Mouse (Mus musculus): Measurements from ENCODE around the gene Arhgap11a.

The Arhgap11a gene

DNA sequence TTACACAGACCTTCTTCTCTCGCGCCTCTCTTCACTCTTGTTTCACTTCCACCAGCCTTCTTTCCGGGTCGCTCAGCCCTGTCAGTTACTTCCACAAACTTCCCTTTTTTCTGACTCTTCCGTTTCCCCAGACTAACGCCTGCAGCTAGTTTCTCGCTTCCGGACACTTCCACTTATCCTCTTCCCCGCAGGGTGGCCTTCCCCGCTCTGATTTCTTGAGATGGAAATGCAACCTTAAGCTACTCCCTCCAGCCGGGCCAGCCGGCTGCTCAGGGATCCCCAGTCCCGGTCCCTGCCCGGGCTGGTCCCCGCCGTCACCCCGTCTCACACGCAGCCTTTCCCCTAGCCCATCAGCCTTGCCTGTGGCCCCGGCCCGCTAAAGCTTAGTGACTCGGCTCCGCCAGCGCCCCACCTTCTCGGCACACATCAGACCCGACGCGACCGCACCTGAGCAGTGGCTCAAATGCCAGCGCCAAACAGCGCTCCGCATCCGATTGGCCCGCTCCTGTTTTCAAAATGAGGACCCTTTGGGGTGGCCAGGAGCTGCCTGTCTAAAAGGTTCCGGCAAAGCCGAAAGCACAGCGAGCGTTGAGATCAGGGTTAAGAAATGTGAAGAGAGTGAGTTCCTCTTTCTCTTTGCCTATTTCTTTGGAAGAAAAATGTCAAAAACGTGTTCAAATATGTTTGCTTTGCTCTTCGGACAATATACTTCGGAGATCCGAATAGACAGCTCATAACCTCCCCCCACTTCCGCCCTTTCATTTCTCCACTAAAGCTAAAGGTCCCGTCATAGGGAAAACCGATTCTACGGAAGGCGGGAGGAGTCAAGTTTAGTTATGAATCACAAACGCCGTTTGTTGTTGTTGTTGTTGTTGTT is at the start of gene Arhgap11a:
Arhgap11a (minus strand) TSS at position 417 of the 877 bp plus-strand sequence.
- DNase-seq (ENCODE audit: extremely low read depth, low read depth, low spot score): peak; percentile 57

DNA sequence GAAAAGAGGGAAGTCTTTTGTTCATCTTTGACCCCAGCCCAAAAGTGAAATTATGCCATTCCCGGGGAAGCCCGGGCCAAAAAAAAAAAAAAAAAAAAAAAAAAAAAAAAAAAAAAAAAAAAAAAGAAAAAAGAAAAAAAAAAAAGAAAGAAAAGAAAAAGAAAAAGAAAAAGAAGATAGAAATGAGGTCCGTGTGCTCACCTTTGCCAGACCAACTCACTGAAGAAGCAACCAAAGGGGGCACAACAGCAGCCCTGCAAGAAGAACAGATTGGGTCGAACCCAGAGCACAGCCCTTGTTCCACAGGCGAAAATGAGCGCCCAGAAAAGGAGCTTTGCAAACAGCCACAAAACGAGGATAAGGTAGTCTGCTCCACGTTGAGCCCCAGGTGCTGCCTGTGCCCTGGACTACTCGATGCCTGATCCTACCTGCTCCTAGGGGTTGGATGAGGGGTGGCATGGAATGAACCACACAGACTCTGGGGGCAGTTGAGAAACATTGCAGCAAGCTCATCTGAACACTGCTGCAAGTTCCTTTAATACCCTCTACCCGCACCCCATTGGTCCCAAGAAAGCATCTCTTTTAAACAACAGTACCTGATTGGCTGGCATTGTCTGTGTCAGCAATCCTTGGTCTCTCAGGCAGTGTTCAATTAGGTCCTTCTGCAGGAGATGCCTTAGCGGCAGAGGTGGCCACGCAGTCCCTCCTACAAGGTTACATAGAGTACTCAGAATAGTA is 45.1 kb upstream of the Arhgap11a start:
- DNase-seq (ENCODE audit: extremely low read depth, low read depth, low spot score): no peak

DNA sequence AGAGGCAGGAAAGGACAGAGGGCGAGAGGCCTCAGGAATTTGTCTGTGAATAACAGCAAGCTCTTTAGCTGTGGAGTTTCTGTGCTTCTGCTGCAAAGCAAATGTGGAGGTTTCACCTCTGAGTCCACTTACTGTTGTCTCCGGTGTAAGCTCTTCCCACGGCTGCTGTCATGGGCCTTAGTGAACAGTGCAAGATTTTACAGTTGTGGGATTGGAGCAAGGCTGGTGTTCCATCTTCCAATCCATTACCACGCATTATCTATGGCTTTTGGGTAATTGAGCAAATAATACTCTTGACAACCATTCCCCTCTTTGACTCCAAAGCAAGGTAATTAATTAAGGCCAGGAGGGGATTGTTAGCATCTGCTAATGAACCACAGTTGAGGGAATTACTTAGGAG is 38.7 kb upstream of the Arhgap11a start:
- no peak for DNase-seq (ENCODE audit: extremely low read depth, low read depth, low spot score)

DNA sequence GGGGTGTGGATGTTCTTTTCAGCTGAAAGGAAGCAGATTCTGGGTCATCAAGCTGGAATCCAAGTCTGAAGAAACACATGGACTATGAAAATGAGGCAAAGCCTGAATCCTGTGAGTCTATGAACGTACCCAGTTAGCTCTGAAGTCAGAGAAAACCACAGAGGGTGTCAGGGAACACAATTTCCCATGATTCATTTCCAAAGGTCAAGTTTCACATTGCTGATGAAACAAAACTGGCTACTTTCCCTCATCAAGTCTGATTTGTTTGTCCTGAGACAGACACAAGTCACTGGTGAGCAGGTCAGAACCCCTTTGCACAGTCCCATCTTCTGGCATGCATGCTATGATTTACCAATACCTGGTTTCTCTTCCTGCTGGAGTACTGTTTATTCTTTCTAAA is 37.6 kb upstream of the Arhgap11a start:
- no peak for DNase-seq (ENCODE audit: extremely low read depth, low read depth, low spot score)

DNA sequence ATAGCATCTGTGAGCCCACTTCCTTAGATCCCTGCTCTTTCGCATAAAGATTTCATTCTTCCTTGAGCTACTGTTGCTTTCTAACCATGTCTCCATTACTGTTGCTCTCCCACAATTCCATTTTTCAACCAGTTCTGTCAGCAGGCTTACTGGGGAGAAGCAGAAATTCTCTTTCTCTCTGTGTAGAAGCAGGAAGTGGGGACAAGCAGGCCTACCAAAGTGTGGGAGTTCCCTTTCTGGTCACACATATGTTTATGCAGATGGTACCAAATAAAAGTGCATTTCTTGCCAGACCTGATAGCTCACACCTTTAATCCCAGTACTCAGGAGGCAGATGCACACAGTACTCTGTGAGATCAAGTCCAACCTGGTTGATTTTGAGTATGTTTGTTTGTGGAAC is 21.7 kb upstream of the Arhgap11a start:
- DNase-seq (ENCODE audit: extremely low read depth, low read depth, low spot score): no peak

DNA sequence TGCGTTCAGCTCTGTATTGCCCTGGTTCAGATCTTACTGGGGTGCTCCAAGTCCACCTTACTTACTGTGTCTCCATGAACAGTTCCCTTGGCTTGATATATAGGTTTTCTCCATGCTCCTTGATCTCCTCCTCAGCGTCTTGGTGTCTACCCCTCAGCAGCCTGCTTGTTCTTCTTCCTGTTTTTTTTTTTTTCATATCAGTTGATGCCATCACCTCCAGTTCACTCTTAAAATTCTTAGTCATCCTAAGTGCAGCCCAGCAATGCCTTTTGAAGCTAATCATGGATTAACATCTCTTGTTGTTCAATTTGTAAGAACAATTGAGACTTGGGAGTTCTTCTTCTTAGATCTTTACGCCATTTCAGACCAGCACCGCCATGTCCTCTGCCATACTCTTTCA is 19.9 kb upstream of the Arhgap11a start:
- no peak for DNase-seq (ENCODE audit: extremely low read depth, low read depth, low spot score)

DNA sequence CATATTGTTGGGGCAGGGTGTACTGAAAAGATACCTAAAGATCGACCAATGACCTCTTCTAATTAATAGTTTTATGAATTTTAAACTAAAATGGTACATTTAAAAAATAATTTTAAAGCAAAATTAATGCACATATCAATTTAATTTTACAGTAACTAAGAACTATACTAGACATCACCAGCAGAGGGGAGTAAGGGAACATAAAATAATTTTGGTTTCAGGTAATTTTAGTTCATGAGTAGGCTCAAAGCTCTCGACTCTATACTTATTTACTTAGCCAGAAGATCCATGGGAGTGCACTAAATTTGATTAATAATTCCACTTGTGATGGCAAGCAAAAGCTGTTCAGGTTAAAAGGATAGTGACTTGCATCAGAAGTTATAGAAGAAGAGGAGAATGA is 17.7 kb upstream of the Arhgap11a start:
- no peak for DNase-seq (ENCODE audit: extremely low read depth, low read depth, low spot score)

DNA sequence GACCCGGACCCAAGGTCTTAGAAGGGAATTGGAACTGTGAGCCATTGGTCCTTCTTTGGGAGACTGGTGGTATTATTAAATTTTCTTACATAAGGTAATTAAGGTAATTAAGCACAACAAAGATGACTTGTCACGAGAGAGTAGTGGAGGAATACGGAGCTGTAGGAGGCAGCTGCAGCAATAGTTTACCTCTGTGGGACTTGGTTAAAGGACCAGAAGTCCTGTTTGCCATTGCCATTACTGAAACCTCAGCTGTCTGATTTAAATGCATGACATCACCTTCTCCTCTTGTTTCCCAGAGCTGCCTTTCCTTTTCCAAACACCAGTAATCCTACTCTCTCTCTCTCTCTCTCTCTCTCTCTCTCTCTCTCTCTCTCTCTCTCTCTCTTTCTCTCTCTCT is 680 bp upstream of the Arhgap11a start:
- no peak for DNase-seq (ENCODE audit: extremely low read depth, low read depth, low spot score)

DNA sequence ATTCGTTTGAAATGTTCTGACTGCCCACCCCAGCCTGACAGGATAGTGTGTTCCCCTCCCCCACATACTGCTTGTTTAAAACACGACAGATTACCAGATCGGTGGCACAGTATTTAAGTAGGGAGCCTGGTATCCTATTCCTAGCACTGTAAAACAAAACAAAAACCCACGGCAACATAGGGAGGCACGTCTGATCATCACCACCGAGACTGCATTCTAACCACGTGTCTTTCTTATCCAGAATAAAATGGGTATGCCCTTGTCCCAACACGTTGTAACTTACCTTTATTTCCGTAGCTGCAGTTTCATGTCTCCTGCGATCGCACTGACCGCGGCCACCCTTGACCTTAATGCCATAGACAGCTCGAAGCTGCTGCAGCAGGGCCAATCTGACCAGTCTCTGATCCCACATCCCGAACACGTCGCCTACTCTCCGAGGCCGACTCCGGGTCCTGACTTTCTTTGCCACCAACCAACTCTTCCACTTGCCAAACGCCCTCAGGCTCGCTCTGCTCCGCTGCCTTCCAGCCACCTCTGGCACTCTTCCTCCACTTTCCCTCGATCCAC is 700 bp downstream of the Arhgap11a start:
- no peak for DNase-seq (ENCODE audit: extremely low read depth, low read depth, low spot score)

DNA sequence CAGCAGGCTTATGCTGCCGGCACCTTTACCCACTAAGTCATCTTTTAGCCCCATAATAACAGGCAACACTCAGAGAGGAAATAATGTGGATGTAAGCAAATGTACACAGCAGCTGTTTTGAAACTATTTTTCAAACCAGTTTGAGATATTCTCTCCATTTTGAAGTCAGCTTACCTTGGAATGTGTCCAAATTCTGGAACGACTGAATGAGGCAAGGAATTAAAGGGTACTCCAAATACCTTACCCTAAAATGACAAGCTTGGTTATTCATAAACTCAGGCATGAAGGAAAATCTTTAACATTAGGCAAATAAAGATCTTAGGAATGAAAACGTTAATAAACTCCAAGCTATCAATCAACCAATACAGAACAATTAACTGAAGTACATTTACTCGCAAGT is 3.4 kb downstream of the Arhgap11a start:
- DNase-seq (ENCODE audit: extremely low read depth, low read depth, low spot score): no peak

DNA sequence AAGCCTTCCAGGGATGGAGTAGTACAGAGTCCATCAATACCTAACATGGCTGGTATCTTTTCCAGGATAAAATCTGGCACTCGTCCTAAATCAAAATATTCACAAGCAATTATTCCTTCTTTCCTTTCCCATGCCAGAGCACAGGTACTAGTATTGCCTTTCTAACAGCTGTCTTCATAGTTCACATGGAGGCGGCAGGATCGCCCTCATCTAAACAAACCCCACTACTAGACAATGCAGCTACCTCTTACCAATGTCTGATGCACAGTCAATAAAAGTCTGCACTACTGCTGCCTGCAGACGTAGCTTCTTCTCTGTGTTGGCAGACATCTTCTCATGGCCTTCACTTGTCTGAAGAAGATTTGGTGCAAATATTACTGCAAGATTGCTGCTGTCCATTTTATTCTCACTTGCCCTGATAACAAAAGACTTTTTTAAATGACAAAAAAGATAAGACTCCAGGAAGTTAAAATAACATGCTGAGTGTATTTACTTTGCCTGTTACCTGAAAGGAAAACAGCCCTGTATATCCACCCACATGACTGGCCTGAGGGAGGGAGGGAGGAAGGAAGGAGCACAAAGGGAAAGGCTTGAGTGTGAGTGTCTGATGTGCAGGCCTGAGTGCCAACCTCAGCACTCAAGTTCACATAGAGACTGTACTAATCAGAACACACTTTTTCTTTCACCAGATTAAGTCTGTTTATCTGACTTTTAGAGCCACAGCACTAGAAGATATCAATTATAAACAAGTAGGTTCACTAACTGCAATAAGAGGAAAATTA is 6.6 kb downstream of the Arhgap11a start:
- no peak for DNase-seq (ENCODE audit: extremely low read depth, low read depth, low spot score)

DNA sequence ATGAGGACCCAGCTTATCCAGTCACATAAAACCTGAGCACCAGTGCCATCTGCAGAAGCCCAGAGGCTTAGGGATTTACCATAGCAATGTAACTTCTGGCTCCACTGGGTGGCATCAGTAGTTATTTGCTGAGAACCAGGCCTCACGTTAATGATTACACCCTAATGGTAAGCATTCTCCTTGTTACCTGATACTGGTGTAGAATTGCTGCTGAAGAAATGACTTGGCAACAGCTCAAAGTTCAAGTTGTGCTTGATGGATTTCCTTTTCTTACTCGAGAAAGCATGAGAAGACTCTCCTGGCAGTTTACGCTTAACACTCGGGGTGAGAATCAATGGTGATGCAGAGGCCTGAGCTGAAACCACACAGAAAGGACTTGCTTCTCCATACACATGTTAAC is 9.0 kb downstream of the Arhgap11a start:
- DNase-seq (ENCODE audit: extremely low read depth, low read depth, low spot score): no peak

DNA sequence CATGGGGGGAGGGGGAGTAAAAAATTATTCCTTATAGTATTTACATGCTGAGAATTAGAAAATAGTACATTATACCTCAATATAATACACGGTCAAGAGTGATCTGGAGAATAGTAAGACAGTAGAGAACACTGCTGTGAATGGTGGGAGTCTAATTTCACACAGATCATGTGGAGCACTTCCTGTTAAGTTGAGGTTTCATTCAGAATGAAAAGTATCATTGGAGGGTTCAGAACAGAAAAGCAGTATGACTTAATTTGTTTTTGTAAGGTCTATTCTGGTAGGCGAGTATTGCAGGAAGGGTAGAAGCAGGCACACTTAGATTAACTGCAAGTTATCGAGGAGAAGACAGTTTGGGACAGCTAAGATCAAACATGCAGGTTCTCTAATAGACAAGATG is 13.2 kb downstream of the Arhgap11a start:
- DNase-seq (ENCODE audit: extremely low read depth, low read depth, low spot score): no peak

DNA sequence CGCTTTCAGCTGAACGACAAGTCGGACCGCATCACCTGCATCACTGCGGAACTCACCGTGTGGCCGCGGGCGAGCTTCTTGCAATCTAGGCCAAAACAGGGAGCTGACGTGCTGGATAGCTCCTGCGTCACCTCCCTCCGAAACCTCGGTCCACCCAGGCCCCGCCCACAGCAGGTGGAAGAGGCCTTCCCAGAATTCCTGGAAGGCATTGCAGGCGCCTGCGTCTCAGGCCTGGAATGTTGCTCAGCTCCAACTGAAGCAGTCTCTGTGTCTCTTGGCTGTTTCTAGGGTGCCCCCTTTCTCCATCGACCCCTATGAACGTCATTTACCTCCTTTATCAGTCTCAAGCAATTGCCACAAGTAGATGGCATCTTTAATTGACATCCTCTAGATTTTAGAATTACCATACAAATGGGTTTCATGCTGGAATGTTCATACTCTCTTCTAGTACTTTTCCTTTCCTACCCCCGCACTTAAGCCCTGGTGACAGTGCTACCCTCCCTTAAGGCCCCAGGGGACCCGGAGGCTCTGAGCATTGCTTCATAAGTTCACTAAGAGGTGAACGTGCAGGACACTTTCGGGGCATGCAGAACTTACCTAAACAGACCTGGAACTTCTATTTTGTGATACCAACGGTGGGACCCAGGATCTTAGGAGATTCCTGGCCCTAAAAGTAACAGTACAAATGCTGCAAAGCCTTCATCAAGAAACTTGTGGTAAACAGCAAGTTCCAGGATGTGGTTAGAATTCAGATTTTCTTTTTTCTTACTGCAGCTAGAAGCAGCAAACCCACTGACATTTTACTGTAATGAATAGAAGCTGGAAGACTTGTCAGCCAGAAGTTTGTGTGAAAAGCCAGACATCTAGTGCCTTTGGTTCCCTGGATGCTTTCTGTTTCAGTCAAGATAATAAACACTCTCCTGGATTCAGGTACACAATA is 19.2 kb downstream of the Arhgap11a start, which contains the start of gene Scg5:
Scg5 (minus strand) TSS at position 179 of the 940 bp plus-strand sequence.
- DNase-seq (ENCODE audit: extremely low read depth, low read depth, low spot score): no peak

DNA sequence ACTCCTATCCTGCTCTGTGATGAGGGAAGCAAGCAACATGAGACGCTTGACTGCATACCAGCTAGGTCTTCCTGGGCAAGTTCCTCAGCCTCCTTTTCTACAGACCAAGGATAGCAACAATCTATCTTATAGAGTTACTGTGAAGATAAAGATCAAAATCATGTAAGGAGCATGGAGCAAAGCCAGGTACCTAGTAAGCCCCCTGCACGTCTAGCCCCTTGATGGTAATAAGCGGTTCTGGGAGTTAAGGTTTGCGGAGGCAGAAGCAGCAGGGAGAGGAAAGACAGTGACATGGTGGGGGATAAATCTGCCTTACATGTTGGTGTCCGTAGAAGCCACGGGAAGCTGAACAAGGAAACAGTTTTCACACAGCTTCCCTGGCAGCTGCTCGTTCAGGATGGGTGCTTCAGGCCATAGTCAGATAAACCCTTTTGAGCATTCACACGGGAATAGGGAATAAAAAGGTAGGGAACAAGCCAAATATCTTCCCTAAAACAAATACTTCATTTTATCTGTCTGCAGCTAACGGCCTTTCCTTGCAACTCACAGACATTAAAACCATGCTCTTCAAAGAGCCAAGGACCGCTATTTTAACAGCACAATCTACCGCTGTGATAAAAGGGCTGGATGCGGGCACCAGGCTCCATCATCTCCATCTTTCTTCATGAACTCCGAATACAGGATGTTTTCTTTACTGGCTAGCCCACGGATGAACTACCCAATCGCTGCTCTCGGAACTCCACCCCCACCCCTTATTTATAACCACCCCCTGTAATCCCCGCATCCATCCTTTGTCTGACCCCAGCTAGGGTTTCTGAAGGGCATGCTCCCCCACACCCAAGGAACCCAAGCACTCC is 20.1 kb downstream of the Arhgap11a start:
- DNase-seq (ENCODE audit: extremely low read depth, low read depth, low spot score): no peak

DNA sequence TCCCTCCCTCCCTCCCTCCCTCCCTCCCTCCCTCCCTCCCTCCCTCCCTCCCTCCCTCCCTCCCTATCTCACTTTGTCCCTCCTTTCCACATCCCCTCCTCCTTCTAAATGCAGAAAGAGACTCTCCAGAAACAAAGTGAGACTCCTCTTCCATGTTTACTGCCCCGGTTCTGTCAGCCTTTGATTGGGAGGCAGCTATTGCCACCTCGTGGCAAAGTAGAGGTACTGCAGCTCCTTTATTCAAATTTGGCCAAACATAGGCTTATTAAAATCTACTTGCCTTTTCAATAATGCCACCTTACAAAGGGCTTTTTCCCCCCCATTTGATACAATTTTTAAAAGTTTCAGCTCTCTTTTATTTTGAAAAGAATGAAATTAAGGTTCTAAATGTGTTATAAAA is 24.6 kb downstream of the Arhgap11a start:
- DNase-seq (ENCODE audit: extremely low read depth, low read depth, low spot score): no peak

DNA sequence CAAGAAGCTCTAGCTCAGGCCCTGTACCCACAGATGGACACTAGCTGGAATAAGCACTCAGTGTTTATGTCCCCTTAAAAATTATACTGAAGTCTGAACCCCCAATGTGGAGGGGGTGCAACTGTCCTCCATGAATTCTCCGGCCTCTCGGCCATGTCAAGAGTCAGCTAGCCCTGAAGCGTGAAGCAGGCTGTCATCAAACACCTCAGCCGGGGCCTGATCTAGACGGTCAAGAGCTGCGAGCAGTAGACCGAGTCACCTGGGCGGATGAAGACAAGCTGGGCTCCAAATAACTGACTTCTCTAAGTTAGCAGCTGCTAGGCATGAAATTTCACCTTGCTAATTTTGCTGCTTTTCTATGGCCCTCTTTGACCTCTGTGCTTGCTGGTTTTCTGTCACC is 26.1 kb downstream of the Arhgap11a start:
- DNase-seq (ENCODE audit: extremely low read depth, low read depth, low spot score): no peak

DNA sequence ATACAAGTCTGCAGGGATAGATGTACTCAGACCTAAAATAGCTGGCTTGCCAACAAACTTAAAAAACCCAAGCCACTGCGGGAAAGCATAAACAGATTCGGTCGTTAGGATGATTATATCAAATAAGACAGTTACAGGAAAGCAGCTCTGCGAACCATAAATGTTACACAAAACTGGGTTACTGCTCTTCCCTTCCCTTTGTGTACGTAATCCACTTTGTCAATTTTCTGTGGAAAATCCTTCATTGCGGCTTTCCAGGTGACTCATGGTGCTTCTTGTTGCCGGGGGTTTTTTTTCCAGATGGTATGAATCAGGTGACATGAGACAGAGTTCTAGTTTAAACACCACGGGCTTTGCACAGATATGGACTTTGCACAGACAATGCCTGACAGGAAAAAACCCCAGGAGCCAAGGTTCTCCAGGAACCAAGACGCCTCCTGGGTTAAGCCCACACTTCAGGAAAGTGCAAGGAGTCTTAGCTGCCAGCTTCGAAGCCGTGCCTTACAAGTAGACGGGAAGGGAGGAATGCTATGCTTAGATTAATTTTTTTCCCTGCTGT is 27.2 kb downstream of the Arhgap11a start:
- DNase-seq (ENCODE audit: extremely low read depth, low read depth, low spot score): no peak

DNA sequence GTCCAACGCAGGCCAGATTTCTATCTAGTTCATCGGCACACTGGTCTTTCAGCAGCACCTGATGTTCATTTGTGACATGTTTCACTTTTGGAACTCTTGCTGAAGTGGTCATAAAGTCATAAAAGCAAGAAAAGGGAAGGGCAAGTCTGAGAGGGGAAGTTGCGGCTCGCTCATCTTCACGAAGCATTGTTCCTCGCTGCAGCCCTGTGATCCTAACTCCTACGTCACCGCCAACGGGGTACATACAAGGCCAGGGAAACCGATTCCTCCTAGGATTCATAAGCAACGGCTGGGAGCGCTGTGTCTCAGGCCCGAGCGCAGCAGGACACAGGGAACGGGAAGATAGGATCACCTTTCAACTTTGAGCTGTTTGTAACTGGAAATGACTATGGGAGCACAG is 28.3 kb downstream of the Arhgap11a start:
- DNase-seq (ENCODE audit: extremely low read depth, low read depth, low spot score): no peak
